Mouse (Mus musculus) neural tube, embryonic 14.5 days (tissue): ENCODE results near the gene Phb. TPM values are rescaled to one million over a fixed set of nuclear protein-coding genes. Genes with fewer than 3 reads are reported as not detected.

Experiments used
- ATAC-seq: fragments of 200-750 bp; cut with Nextera tagmentation; 2 replicates; pipeline ENCODE4 v1.8.0; 2017; ENCODE audit warnings: low read depth, mild to moderate bottlenecking, moderate TSS enrichment, moderate library complexity
- H3K27ac ChIP-seq: fragments of 300-500 bp; sonication (generic); 2 replicates; pipeline ENCODE4 v1.5.1; 2014; ENCODE audit warnings: low read depth, mild to moderate bottlenecking, control low read depth, low read length, moderate library complexity, mixed read lengths
- H3K27me3 ChIP-seq: fragments of 300-500 bp; sonication (generic); 2 replicates; pipeline ENCODE4 v1.6.1; 2014; ENCODE audit warnings: low read length; ENCODE audit not compliant: control insufficient read depth, insufficient read depth
- H3K36me3 ChIP-seq: fragments of 300-500 bp; sonication (generic); 2 replicates; pipeline ENCODE4 v1.6.1; 2014; ENCODE audit warnings: low read length, mixed read lengths; ENCODE audit not compliant: control insufficient read depth, insufficient read depth
- H3K4me1 ChIP-seq: fragments of 300-500 bp; sonication (generic); 2 replicates; pipeline ENCODE4 v1.6.1; 2014; ENCODE audit warnings: low read length; ENCODE audit not compliant: control insufficient read depth, insufficient read depth
- H3K4me2 ChIP-seq: fragments of 300-500 bp; sonication (generic); 2 replicates; pipeline ENCODE4 v1.6.1; 2014; ENCODE audit warnings: mild to moderate bottlenecking, low read depth, low read length, control low read depth
- H3K4me3 ChIP-seq: fragments of 300-500 bp; sonication (generic); 2 replicates; pipeline ENCODE4 v1.5.1; 2014; ENCODE audit warnings: low read depth, low read length, control low read depth, mixed read lengths
- H3K9ac ChIP-seq: fragments of 300-500 bp; sonication (generic); replicated peaks from 2 replicates; pipeline ENCODE4 v1.6.1; 2014; ENCODE audit warnings: low read depth, mild to moderate bottlenecking, control low read depth, low read length, mixed read lengths
- H3K9me3 ChIP-seq: fragments of 300-500 bp; sonication (generic); 2 replicates; pipeline ENCODE4 v1.6.1; 2016; ENCODE audit warnings: low read length; ENCODE audit not compliant: control insufficient read depth
- WGBS: fragments of 180-500 bp; shearing (Covaris S2); extraction: QIAGEN DNeasy Blood & Tissue Kit; methylation state at CpG from one replicate; pipeline ENCODE4 v1.1.7; 2014; 5-methylcytosine and 5-hydroxymethylcytosine counted together
- polyA plus RNA-seq: library from polyadenylated mRNA; unstranded; fragments of >200 nt; fragmentation: Nextera tagmentation; extraction: Ambion mirVana; gene quantifications from 2 replicates; pipeline ENCODE4 v1.2.1, GENCODE M21; 2014

The Phb gene
- polyA plus RNA-seq, 1 experiment from 2014 or later, result 185 TPM

DNA sequence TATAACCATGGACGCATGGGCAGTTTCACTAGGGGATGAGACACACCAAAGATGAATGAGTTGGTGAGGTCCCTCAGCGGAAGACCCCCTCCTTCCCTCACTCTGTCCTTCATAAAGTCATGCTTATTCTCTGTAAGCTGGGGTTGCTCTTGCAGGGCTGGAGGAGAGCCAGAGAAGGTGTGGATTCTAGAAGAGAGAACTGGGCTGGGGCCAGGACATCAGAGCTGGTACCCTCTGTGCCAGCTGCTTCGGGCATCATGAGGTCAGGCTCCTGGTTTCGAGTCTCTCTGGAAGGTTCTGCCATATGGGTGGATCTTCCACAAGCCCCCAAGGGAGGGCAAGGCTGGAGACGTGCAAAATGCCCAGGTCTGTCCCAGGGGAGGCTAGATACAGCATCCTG is 31.8 kb downstream of the Phb start:
- H3K27me3 ChIP-seq, result no peaks in the 10 kb centered on the region
- H3K27ac ChIP-seq, result no peak overlapping the region
- no peak overlapping the region for H3K4me2 ChIP-seq
- H3K36me3 ChIP-seq, result no peaks in the 10 kb centered on the region
- 77% methylated on average over 5 of the region's 5 CpGs for WGBS
- H3K9ac ChIP-seq, result no peak overlapping the region
- no peak for ATAC-seq
- no peaks in the 10 kb centered on the region for H3K4me1 ChIP-seq
- no peaks in the 10 kb centered on the region for H3K9me3 ChIP-seq
- no peak overlapping the region for H3K4me3 ChIP-seq

DNA sequence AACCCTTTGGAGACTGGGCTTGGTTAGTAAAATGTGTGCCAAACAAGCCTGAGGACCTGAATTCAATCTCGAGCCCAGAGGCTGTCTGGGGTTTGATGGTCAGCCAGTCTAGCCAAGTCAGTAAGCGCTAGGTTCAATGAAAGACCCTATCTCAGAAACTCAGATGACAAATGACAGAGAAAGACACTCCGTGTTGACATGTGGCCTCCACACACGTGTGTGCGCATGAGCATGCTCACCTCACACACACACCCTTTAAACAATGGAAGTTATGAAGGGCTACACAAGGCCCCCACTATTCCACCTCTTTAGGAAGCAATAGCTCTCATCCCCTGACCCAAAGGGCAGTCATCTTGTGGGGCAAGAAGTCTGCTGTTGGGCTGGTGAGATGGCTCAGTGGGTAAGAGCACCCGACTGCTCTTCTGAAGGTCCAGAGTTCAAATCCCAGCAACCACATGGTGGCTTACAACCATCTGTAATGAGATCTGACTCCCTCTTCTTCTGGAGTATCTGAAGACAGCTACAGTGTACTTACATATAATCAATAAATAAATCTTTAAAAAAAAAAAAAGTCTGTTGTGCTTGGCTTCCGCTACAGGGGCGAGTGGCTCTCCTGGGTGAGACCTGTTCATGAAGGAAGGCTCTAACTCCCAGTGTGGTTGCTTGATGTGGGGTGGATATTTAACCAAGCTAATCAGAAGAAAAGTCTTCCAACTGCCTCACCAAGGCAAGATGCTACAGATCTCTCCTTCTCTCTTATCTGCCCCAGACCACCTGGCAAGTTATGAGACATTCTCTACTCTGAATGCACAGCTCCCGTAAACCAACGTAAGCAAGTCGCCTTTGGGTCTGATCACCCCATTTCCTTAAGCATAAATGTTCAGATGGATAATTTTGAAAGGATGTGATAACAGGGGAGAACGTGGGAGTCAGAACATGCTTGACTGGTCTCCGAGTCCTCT is 34.3 kb downstream of the Phb start:
- Histone ChIP-seq H3K4me1 (no peaks in the 10 kb centered on the region), H3K27ac (no peak overlapping the region), H3K9ac (no peak overlapping the region), H3K9me3 (no peaks in the 10 kb centered on the region), H3K36me3 (no peaks in the 10 kb centered on the region), H3K4me3 (no peak overlapping the region), H3K4me2 (no peak overlapping the region), H3K27me3 (no peaks in the 10 kb centered on the region)
- WGBS, result 94% methylated on average over 13 of the region's 13 CpGs
- ATAC-seq, result no peak

- H3K27ac ChIP-seq, result no peak overlapping the region
- H3K27me3 ChIP-seq, result no peaks in the 10 kb centered on the region
- no peaks in the 10 kb centered on the region for H3K36me3 ChIP-seq
- H3K4me2 ChIP-seq, result no peak overlapping the region
- no peak overlapping the region for H3K9ac ChIP-seq
- H3K9me3 ChIP-seq, result no peaks in the 10 kb centered on the region
- H3K4me3 ChIP-seq, result no peak overlapping the region
- no peaks in the 10 kb centered on the region for H3K4me1 ChIP-seq
- 94% methylated on average over 12 of the region's 12 CpGs for WGBS
- no peak for ATAC-seq
These were observed 37.5 kb downstream of the Phb start for GRCm38 (mm10) chr11:95704032-95704969.

- H3K27me3 ChIP-seq, result no peaks in the 10 kb centered on the region
- H3K9me3 ChIP-seq, result no peaks in the 10 kb centered on the region
- no peaks in the 10 kb centered on the region for H3K36me3 ChIP-seq
- ATAC-seq, result no peak
- WGBS, result 65% methylated on average over 4 of the region's 4 CpGs
- H3K27ac ChIP-seq, result no peak overlapping the region
- no peak overlapping the region for H3K9ac ChIP-seq
- no peak overlapping the region for H3K4me2 ChIP-seq
- no peak overlapping the region for H3K4me3 ChIP-seq
- no peaks in the 10 kb centered on the region for H3K4me1 ChIP-seq
These were observed 38.2 kb downstream of the Phb start for GRCm38 (mm10) chr11:95704970-95705330.

GRCm38 (mm10) chr11:95709534-95710040 is 42.8 kb downstream of the Phb start:
- H3K4me3 ChIP-seq, result no peak overlapping the region
- no peak overlapping the region for H3K4me2 ChIP-seq
- H3K27ac ChIP-seq, result no peak overlapping the region
- no peaks in the 10 kb centered on the region for H3K27me3 ChIP-seq
- no peak overlapping the region for H3K9ac ChIP-seq
- H3K36me3 ChIP-seq, result no peaks in the 10 kb centered on the region
- no peak for ATAC-seq
- no peaks in the 10 kb centered on the region for H3K9me3 ChIP-seq
- peaks cover 11% of the 10 kb centered on the region for H3K4me1 ChIP-seq
- WGBS, result 92% methylated on average over 6 of the region's 6 CpGs

GRCm38 (mm10) chr11:95710478-95710877 is 43.7 kb downstream of the Phb start:
- 79% methylated on average over 7 of the region's 7 CpGs for WGBS
- ATAC-seq, result no peak
- Histone ChIP-seq H3K36me3 (no peaks in the 10 kb centered on the region), H3K4me1 (peaks cover 20% of the 10 kb centered on the region), H3K4me2 (no peak overlapping the region), H3K27ac (no peak overlapping the region), H3K9me3 (no peaks in the 10 kb centered on the region), H3K27me3 (no peaks in the 10 kb centered on the region), H3K4me3 (no peak overlapping the region), H3K9ac (no peak overlapping the region)

- Histone ChIP-seq H3K36me3 (no peaks in the 10 kb centered on the region), H3K4me1 (peaks cover 28% of the 10 kb centered on the region), H3K4me2 (peak overlapping the region; percentile 69), H3K27ac (peak overlapping the region; percentile 97), H3K9ac (peak overlapping the region; percentile 98), H3K9me3 (no peaks in the 10 kb centered on the region), H3K4me3 (peak overlapping the region; percentile 95), H3K27me3 (no peaks in the 10 kb centered on the region)
- WGBS, result 32% methylated on average over 12 of the region's 12 CpGs
- no peak; the same call in 1 of the 2 replicates for ATAC-seq
These were observed 45.4 kb downstream of the Phb start for GRCm38 (mm10) chr11:95712085-95712562.

DNA sequence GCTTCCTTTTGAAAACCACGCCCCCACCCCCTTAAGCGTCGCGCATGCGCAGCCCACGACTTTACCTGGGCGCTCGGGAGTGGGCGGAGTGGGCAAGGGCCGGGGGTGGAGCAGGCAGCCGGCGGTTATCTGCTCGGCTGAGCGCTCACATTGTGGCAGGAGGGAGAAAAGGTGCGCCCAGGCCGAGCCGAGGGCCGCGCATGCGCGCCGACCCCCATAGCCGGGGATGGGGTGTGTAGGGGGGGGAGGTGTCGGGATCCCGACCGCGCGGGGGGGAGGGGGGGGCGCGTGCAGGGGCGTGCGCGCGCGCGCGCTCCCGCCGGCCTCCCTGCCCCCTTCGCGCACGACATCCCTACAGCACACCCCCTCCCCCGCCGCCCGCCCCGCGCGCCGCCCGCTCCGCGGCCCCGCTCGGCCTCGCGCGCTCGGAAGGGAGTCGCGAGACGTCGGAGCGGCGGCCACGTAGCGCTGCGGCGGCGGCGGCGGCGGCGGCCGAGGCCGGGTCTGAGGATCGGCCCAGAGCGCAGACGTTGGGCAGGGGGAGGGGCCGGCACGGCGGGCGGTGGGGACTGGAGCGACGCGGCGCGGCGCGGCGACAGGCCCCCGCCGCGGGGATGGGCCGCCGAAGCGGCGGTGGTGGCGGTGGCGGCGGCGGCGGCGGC is 45.9 kb downstream of the Phb start, which contains the start of gene Zfp652:
Gene Zfp652, plus strand, starts transcription at position 111 of the 662 bp plus-strand sequence.
- peak; percentile 91 for ATAC-seq
- Histone ChIP-seq H3K36me3 (no peaks in the 10 kb centered on the region), H3K9ac (peak within 1 kb of the TSS; percentile 98), H3K4me2 (peak within 1 kb of the TSS; percentile 69), H3K9me3 (no peaks in the 10 kb centered on the region), H3K4me3 (peak within 1 kb of the TSS; percentile 95), H3K4me1 (peaks cover 28% of the 10 kb centered on the region), H3K27ac (peak within 1 kb of the TSS; percentile 97), H3K27me3 (no peaks in the 10 kb centered on the region)
- 0% methylated on average over 20 of the region's 103 CpGs for WGBS
